Mouse (Mus musculus) frontal cortex, postnatal 36 days (tissue): ENCODE measurements around the gene Itgb1bp1.

ENCODE experiments used
- DNase-seq, 2 experiments: peaks; one replicate each; pipeline ENCODE4 v3.0.0; 2022; ENCODE audit warnings: low spot score in 2 of 2

Gene Itgb1bp1

GRCm38 (mm10) chr12:21301324-21301723, 15.2 kb upstream of the Itgb1bp1 start:
- DNase-seq = no peak

- DNase-seq = no peak
Measured at GRCm38 (mm10) chr12:21298856-21299255, 12.8 kb upstream of the Itgb1bp1 start.

- DNase-seq = no peak
Measured at GRCm38 (mm10) chr12:21289651-21290050, 3.6 kb upstream of the Itgb1bp1 start.

GRCm38 (mm10) chr12:21288716-21289395, 2.8 kb upstream of the Itgb1bp1 start:
- no peak for DNase-seq

GRCm38 (mm10) chr12:21286712-21287650, 897 bp upstream of the Itgb1bp1 start:
- peak in 1 of 2 experiments; percentile 26 for DNase-seq

GRCm38 (mm10) chr12:21285508-21286242, 409 bp downstream of the Itgb1bp1 start:
- DNase-seq = no peak

GRCm38 (mm10) chr12:21284761-21285441, 1.2 kb downstream of the Itgb1bp1 start, which contains the start of gene Cpsf3:
TSS of gene Cpsf3 (plus strand) at chr12:21285391.
- DNase-seq = no peak

- no peak for DNase-seq
Measured at GRCm38 (mm10) chr12:21277352-21277864, 8.7 kb downstream of the Itgb1bp1 start.

GRCm38 (mm10) chr12:21274446-21274845, 11.6 kb downstream of the Itgb1bp1 start:
- DNase-seq = no peak

GRCm38 (mm10) chr12:21268083-21268616, 17.9 kb downstream of the Itgb1bp1 start:
- no peak for DNase-seq

GRCm38 (mm10) chr12:21266784-21267098, 19.3 kb downstream of the Itgb1bp1 start:
- no peak for DNase-seq

GRCm38 (mm10) chr12:21265946-21266783, 19.9 kb downstream of the Itgb1bp1 start:
- peak; percentile 62 to 76 for DNase-seq

GRCm38 (mm10) chr12:21265501-21265900, 20.6 kb downstream of the Itgb1bp1 start:
- no peak for DNase-seq

GRCm38 (mm10) chr12:21264970-21265369, 21.1 kb downstream of the Itgb1bp1 start:
- no peak for DNase-seq

GRCm38 (mm10) chr12:21264241-21264640, 21.8 kb downstream of the Itgb1bp1 start:
- DNase-seq = no peak

- peak; percentile 29 to 47 for DNase-seq
Measured at GRCm38 (mm10) chr12:21263256-21263655, 22.8 kb downstream of the Itgb1bp1 start.

- DNase-seq = no peak
Measured at GRCm38 (mm10) chr12:21261521-21261920, 24.6 kb downstream of the Itgb1bp1 start.

- peak in 1 of 2 experiments; percentile 27 for DNase-seq
Measured at GRCm38 (mm10) chr12:21260494-21261256, 25.4 kb downstream of the Itgb1bp1 start.

- no peak for DNase-seq
Measured at GRCm38 (mm10) chr12:21247711-21248392, 38.2 kb downstream of the Itgb1bp1 start.
